Mouse (Mus musculus) monocyte, adult 59 days (primary cell): ENCODE results near the gene Slc25a16. TPM values are rescaled to one million over a fixed set of nuclear protein-coding genes. Genes with fewer than 3 reads are reported as not detected.

Source experiments
- total RNA-seq, 2 experiments: library from RNA; stranded (reverse); gene quantifications; one replicate each; pipeline ENCODE4 v1.2.4; 2023

Slc25a16 gene
- 10 to 100 TPM; 12.8 to 12.9 TPM for total RNA-seq

DNA sequence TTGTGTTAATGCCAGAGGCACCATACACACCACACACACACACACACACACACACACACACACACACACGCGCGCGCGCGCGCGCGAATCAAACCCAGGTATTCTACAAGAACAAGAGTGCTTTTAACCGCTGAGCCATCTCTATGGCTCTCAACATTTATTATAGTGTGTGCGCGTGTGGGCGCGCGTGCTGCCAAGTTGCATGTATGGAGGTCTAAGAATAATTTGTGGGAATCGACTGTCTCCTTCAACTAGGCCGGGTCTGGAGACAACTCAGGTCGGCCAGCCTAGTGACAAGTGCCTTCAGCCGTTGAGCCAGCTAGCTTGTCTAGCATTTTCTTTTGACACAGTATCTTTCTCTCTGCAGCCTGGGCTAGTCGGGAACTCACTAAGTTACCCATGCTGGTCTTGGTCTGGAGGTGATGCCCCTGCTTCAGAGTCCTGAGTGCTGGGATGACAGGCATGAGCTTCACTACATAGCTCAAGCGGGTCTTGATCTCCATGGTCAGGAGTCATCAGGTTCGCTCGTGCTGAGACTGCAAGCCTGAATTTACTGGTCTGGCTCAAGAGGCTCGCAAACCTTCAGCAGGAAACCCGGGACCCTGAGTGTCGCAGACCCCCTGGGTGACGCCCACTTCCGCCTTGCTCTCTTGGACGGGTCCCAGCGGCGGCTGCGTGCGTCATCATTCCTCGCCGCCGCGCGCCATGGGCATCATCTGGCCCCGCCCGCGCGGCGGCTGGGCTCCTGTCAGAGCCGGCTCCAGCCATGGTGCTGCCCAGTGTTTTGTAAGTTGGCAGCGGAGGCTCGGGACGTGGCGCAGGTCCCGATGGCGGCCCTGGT, at the start of gene Slc25a16:
Gene Slc25a16 (plus strand): TSS at position 709 of the 841 bp plus-strand sequence.

GRCm38 (mm10) chr10:62908896-62909295, 11.5 kb upstream of the Slc25a16 start, which contains the start of gene Tet1:
Tet1 (minus strand) TSS chr10:62908996.

GRCm38 (mm10) chr10:62946738-62947471, 26.5 kb downstream of the Slc25a16 start, which contains the start of gene Dna2:
Dna2 (plus strand) TSS chr10:62947026.

DNA sequence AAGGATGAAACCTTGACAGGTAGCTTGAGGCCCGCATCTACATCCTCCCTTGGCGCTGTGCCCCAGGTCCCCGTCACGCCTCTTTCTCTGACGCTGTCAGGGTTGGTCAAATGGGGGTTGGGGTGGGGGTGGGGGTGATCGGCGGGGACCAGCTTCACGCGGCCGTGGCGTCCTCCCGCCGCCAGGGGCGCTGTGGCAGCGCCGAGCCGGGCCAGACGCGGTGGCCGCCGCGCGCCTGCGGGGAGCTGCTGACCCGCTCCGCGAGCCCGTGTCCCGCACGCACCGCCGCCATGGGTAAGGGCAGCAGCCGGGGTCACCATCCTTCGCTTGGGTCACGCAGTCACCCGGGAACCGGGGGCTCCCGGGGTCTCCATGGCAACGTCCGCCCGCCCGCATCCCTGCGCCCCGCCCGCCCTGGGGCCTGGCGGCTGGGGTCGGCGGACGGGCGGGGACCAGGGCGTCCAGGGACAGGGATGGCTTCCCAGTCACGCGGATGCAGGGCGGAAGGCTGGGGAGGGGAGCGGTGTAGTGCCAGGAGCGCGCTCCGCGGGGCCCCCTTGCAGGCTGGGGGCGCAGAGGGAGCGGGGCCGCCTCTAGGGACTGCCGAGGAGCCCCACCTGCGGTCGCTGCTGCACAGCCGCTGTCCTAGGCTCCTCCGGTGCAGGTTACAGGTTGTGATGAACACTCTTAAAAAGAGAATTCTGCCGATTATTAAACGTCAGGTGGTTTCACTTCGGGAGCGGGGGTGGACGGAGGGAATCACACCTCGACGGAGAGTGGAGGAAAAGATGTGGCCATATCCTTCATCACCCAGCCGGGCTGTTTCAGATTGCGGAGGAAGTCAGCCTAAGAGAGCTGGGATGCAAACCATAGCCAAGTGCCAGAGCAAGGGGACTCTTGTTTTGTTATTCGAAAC, 59.9 kb downstream of the Slc25a16 start, which contains the start of gene Rufy2:
Gene Rufy2 (plus strand): TSS at position 185 of the 916 bp plus-strand sequence.

Other genes starting within 250 kb of the Slc25a16 start
- not detected for gene Stox1, start 194.5 kb upstream of the Slc25a16 start, total RNA-seq
- 10 to 100 TPM; 85.5 to 89.2 TPM for gene Ccar1, start 128.3 kb upstream of the Slc25a16 start, total RNA-seq
- 1 to 10 TPM; 1.3 to 1.5 TPM for gene Tet1, start 11.6 kb upstream of the Slc25a16 start, total RNA-seq
- 10 to 100 TPM; 87.9 to 97.2 TPM for gene Dna2, start 26.4 kb downstream of the Slc25a16 start, total RNA-seq
- 10 to 100 TPM; 10.3 to 11.3 TPM for gene Rufy2, start 59.6 kb downstream of the Slc25a16 start, total RNA-seq
- 10 to 100 TPM; 50.2 to 52.4 TPM for gene Hnrnph3, start 103.6 kb downstream of the Slc25a16 start, total RNA-seq
- gene Pbld2, start 103.7 kb downstream of the Slc25a16 start, total RNA-seq, result under 1 TPM in 1 of 2 experiments, not detected in 1; 0.76 TPM
- gene Pbld1, start 139.5 kb downstream of the Slc25a16 start, total RNA-seq, result under 1 TPM in 1 of 2 experiments, not detected in 1; 0.21 TPM
- not detected for gene Atoh7, start 179.0 kb downstream of the Slc25a16 start, total RNA-seq